Mouse (Mus musculus) activated CD4-positive, CD25-positive, alpha-beta regulatory T cell, adult 4 months (primary cell): ENCODE results near the gene Inhbb. TPM values are rescaled to one million over a fixed set of nuclear protein-coding genes. Genes with fewer than 3 reads are reported as not detected.

ENCODE experiments used
- ATAC-seq: one replicate; pipeline ENCODE4 v1.8.0; 2017
- polyA plus RNA-seq, 2 experiments: library from polyadenylated mRNA; unstranded; fragments of 100-300 nt; shearing (Covaris generic); gene quantifications; one replicate each; pipeline ENCODE4 v1.2.1; 2017

Gene Inhbb
- polyA plus RNA-seq, 2 experiments from 2014 or later: not detected

DNA sequence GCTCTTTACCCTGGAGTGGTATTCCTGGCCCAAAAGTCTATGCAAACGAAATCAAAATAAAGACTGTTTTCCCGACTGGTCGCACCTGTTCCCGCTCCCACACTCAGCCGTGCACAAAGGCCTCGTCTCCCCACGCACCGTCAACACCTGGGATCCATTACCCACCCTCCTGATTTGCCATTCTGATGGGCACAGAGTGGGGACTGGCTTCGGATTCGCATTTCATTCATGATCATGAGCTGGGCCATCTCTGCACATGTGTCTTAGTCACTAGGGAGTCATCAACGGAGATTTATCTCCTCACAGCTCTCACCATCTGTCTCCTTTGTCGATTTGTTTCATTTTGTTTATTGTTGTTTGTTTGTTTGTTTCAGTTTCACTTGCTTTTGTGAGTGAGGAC is 54.5 kb downstream of the Inhbb start:
- no peak for ATAC-seq

GRCm38 (mm10) chr1:119366315-119366714 is 55.7 kb downstream of the Inhbb start:
- ATAC-seq: no peak

Other genes starting within 250 kb of the Inhbb start
- 10 to 100 TPM; 12.2 to 14.2 TPM for gene Ralb, start 82.5 kb upstream of the Inhbb start, polyA plus RNA-seq
- gene Tmem185b, start 103.9 kb upstream of the Inhbb start, polyA plus RNA-seq: 10 to 100 TPM; 17.3 to 18.4 TPM
- gene Epb41l5, start 226.8 kb upstream of the Inhbb start, polyA plus RNA-seq: under 1 TPM; 0.19 to 0.37 TPM